Mouse (Mus musculus) limb, embryonic 14.5 days (tissue): Measurements from ENCODE around the gene Dhrs11. TPM values are rescaled to one million over a fixed set of nuclear protein-coding genes. Genes with fewer than 3 reads are reported as not detected.
"Not testable (repeated sequence)": the region's sequence is repeated elsewhere in the genome, so short reads cannot be mapped to it uniquely, and the experiment has no call there.

Experiments used
- ATAC-seq: fragments of 200-750 bp; cut with Nextera tagmentation; 2 replicates; pipeline ENCODE4 v1.8.0; 2017; ENCODE audit warnings: low read depth, moderate number of reproducible peaks, moderate TSS enrichment; ENCODE audit not compliant: low FRiP score
- DNase-seq: peaks from one replicate; pipeline ENCODE4 v3.0.0-alpha.2; 2015; ENCODE audit warnings: low spot score
- H3K27ac ChIP-seq: fragments of 300-500 bp; sonication (generic); replicated peaks from 2 replicates; pipeline ENCODE4 v1.5.1; 2014; ENCODE audit warnings: low read depth, mild to moderate bottlenecking, low read length, moderate library complexity, mixed read lengths
- H3K27me3 ChIP-seq: fragments of 300-500 bp; sonication (generic); 2 replicates; pipeline ENCODE4 v1.6.1; 2014; ENCODE audit warnings: low read length, mixed read lengths; ENCODE audit not compliant: control insufficient read depth, insufficient read depth
- H3K36me3 ChIP-seq: fragments of 300-500 bp; sonication (generic); 2 replicates; pipeline ENCODE4 v1.6.1; 2014; ENCODE audit warnings: mild to moderate bottlenecking, low read length, moderate library complexity, mixed read lengths; ENCODE audit not compliant: control insufficient read depth, insufficient read depth
- H3K4me1 ChIP-seq: fragments of 300-500 bp; sonication (generic); 2 replicates; pipeline ENCODE4 v1.6.1; 2014; ENCODE audit warnings: antibody characterized with exemption, low read length, mixed read lengths; ENCODE audit not compliant: control insufficient read depth, insufficient read depth
- H3K4me2 ChIP-seq: fragments of 300-500 bp; sonication (generic); replicated peaks from 2 replicates; pipeline ENCODE4 v1.6.1; 2014; ENCODE audit warnings: low read depth, mild to moderate bottlenecking, low read length, moderate library complexity; ENCODE audit not compliant: severe bottlenecking
- H3K4me3 ChIP-seq: fragments of 300-500 bp; sonication (generic); replicated peaks from 2 replicates; pipeline ENCODE4 v1.5.1; 2014; ENCODE audit warnings: low read length
- H3K9ac ChIP-seq: fragments of 300-500 bp; sonication (generic); 2 replicates; pipeline ENCODE4 v1.6.1; 2014; ENCODE audit warnings: mild to moderate bottlenecking, low read depth, low read length, moderate library complexity; ENCODE audit not compliant: severe bottlenecking
- H3K9me3 ChIP-seq: fragments of 300-500 bp; sonication (generic); 2 replicates; pipeline ENCODE4 v1.6.1; 2016; ENCODE audit warnings: low read length; ENCODE audit not compliant: control insufficient read depth
- POLR2A ChIP-seq: fragments of 200-500 bp; IDR thresholded peaks from 2 replicates; pipeline ENCODE4 v1.8.0; 2012; ENCODE audit warnings: inconsistent platforms, mild to moderate bottlenecking, moderate library complexity, borderline replicate concordance; ENCODE audit not compliant: insufficient read depth, insufficient read length; ENCODE audit errors: extremely low read depth
- WGBS: fragments of 180-500 bp; shearing (Covaris S2); extraction: QIAGEN DNeasy Blood & Tissue Kit; methylation state at CpG from one replicate; pipeline ENCODE4 v1.1.7; 2014; 5-methylcytosine and 5-hydroxymethylcytosine counted together
- polyA plus RNA-seq, 2 experiments: library from polyadenylated mRNA; depleted of rRNA in 1 of 2; stranded (reverse) in 1 of 2; unstranded in 1 of 2; fragments of >200 nt; fragmentation: Nextera tagmentation in 1 of 2; extraction: Ambion mirVana in 1 of 2; gene quantifications; 2 replicates each; pipeline versions ENCODE4 v1.2.1 to v1.2.3; 2012 to 2014

The Dhrs11 gene
- polyA plus RNA-seq (2012; rRNA removed): 22.6 and 29.7 TPM in 2 replicates
- polyA plus RNA-seq (2014; fragmentation: Nextera tagmentation; extraction: Ambion mirVana): 11.5 and 16.2 TPM in 2 replicates

- Histone ChIP-seq H3K4me2 (peak within 1 kb of the TSS; percentile 83), H3K4me3 (peak within 1 kb of the TSS; percentile 78), H3K27me3 (no peaks in the 10 kb centered on the region), H3K9ac (peak within 1 kb of the TSS; percentile 73), H3K9me3 (no peaks in the 10 kb centered on the region), H3K27ac (peak within 1 kb of the TSS; percentile 82), H3K4me1 (peaks cover 9% of the 10 kb centered on the region), H3K36me3 (peaks cover 27% of the 10 kb centered on the region)
- TF ChIP-seq POLR2A: no peak
- DNase-seq (peak; percentile 83), ATAC-seq (peak; percentile 93)
- under 1% methylated on average over 56 of the region's 62 CpGs for WGBS
Observed at GRCm38 (mm10) chr11:84828516-84829399, at the start of gene Dhrs11. Gene Dhrs11, minus strand, starts transcription at chr11:84828994.

GRCm38 (mm10) chr11:84876020-84876419 lies 47.2 kb upstream of the Dhrs11 start:
- not testable (repeated sequence) for ATAC-seq, H3K27ac ChIP-seq, H3K36me3 ChIP-seq, H3K9me3 ChIP-seq, H3K9ac ChIP-seq, H3K27me3 ChIP-seq, H3K4me3 ChIP-seq, DNase-seq, H3K4me1 ChIP-seq, H3K4me2 ChIP-seq
- no CpG with 5 or more reads among the region's 1 CpGs for WGBS

GRCm38 (mm10) chr11:84873042-84873833 lies 44.4 kb upstream of the Dhrs11 start:
- ATAC-seq: no peak
- no peak for TF ChIP-seq POLR2A
- Histone ChIP-seq H3K4me1 (peaks cover 6% of the 10 kb centered on the region; the same call in 1 of the 2 replicates), H3K9ac (no peak overlapping the region), H3K27me3 (no peaks in the 10 kb centered on the region), H3K27ac (no peak overlapping the region), H3K9me3 (no peaks in the 10 kb centered on the region), H3K4me3 (no peak overlapping the region), H3K4me2 (no peak overlapping the region), H3K36me3 (no peaks in the 10 kb centered on the region; the same call in 1 of the 2 replicates)
- 83% methylated on average over 1 of the region's 1 CpGs for WGBS
- DNase-seq: no peak

- ATAC-seq (no peak), DNase-seq (no peak)
- H3K4me3 ChIP-seq: peak overlapping the region; percentile 90
- peak overlapping the region; percentile 66 for H3K4me2 ChIP-seq
- H3K9ac ChIP-seq: peak overlapping the region; percentile 95
- WGBS: 70% methylated on average over 4 of the region's 4 CpGs
- H3K27ac ChIP-seq: peak overlapping the region; percentile 98
- H3K9me3 ChIP-seq: no peaks in the 10 kb centered on the region
- H3K4me1 ChIP-seq: peaks cover 13% of the 10 kb centered on the region
- H3K27me3 ChIP-seq: no peaks in the 10 kb centered on the region
- no peak for TF ChIP-seq POLR2A
- no peaks in the 10 kb centered on the region; the same call in 1 of the 2 replicates for H3K36me3 ChIP-seq
Observed at GRCm38 (mm10) chr11:84871548-84872069, 42.8 kb upstream of the Dhrs11 start.

GRCm38 (mm10) chr11:84871046-84871445 lies 42.3 kb upstream of the Dhrs11 start:
- peak; percentile 31 for DNase-seq
- Histone ChIP-seq H3K36me3 (no peaks in the 10 kb centered on the region; the same call in 1 of the 2 replicates), H3K4me2 (peak overlapping the region; percentile 66), H3K27ac (peak overlapping the region; percentile 98), H3K27me3 (no peaks in the 10 kb centered on the region), H3K9ac (peak overlapping the region; percentile 95), H3K4me1 (peaks cover 13% of the 10 kb centered on the region), H3K9me3 (no peaks in the 10 kb centered on the region), H3K4me3 (peak overlapping the region; percentile 90)
- TF ChIP-seq POLR2A: no peak
- under 1% methylated on average over 10 of the region's 10 CpGs for WGBS
- peak; percentile 10 for ATAC-seq
